Mouse (Mus musculus) right cerebral cortex, postnatal 14 days (tissue): ENCODE data around the gene Zfp692.
"Not testable (repeated sequence)": the region's sequence is repeated elsewhere in the genome, so short reads cannot be mapped to it uniquely, and the experiment has no call there.

Experiments used
- DNase-seq: peaks from one replicate; pipeline ENCODE4 v3.0.0; 2022

The Zfp692 gene

GRCm38 (mm10) chr11:58306860-58307308, at the start of gene Zfp692:
Gene Zfp692, plus strand, starts transcription at chr11:58307069.
- peak; percentile 97 for DNase-seq

DNA sequence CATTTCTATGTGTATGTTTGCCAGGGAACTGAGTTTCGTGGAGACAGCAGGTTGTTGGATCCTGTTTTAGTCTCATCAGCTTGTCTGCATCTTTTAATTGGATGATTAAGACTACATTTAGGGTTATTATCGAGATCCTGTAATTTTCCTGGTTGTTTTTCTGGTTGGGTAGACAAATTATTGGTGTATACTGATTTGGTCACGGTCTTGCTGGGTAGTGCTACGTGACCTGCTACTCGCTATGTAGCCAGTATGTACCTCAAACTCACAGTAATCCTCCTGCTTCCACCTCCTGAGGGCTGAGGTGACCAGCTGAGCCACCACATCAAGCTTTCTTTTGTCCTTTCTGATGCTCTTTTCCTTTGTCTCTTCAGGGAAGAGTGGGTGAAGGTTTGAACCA, 49.1 kb upstream of the Zfp692 start:
- DNase-seq, result no peak

- DNase-seq, result no peak
Measured at GRCm38 (mm10) chr11:58260156-58260555, 46.7 kb upstream of the Zfp692 start.

- DNase-seq, result no peak
Measured at GRCm38 (mm10) chr11:58261826-58262225, 45.0 kb upstream of the Zfp692 start.

DNA sequence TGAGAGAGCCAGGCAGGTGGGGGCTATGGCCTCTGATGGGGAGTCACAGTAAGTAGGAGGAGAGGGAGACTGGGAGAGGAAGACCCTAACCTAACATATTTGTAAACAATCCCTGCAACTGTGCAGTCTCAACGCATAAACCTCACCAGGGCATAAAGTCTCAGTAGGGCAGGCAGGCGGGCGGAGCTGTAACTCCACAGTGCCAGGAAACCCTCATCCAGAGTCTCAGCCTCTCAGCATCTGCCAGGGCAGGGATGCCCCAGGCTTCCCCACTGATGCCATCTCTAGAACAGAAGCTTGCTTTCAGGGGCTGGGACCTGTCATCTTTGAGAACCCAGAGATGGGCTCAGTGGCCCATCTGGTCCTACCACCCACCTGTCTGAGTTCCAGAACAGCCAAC, 44.5 kb upstream of the Zfp692 start:
- DNase-seq, result no peak

DNA sequence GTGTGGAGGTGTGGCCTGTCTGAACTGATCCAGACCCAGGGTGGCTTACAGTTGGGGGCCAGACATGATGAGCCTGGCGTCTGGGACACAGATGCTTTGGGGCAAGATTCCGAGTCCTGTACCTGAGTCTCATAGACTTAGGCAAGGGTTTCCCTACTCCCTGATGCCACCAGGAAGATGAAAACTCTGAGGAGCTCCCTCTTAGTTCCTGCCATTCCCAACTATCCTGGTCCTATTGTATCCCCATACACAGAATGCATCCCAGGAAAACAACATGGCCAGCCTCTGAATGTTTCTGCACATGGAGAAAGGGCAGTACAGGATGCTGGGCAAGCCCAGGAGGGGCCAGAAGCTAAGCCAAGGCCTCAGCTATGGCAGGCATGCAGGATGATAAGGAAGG, 43.4 kb upstream of the Zfp692 start:
- no peak for DNase-seq

GRCm38 (mm10) chr11:58264546-58264945, 42.3 kb upstream of the Zfp692 start:
- DNase-seq, result no peak

GRCm38 (mm10) chr11:58268285-58268684, 38.6 kb upstream of the Zfp692 start:
- no peak for DNase-seq

DNA sequence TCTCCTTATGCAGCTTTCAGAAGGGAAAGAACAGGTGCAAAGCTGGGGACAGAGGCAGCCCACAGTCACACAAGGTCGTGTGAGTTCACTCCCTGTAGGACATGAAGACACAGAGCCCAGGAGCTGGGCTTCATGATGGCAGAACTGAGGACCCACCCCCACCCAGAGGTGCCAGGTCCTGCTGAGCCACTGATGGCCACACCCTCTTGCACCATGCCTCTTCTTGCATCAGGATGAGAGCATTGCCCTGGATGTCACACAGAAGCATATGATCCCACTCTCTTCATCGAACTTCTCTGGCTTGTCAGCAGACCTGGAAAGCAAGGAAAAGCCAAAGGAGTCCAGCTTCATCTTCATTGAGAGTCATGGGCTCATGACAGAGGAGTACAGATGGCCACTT, 32.3 kb upstream of the Zfp692 start, which contains the start of gene 4930438A08Rik:
TSS of gene 4930438A08Rik (plus strand) at position 228 of the 400 bp plus-strand sequence.
- no peak for DNase-seq

- DNase-seq, result no peak
Measured at GRCm38 (mm10) chr11:58275756-58276155, 31.1 kb upstream of the Zfp692 start.

- DNase-seq, result no peak
Measured at GRCm38 (mm10) chr11:58281970-58282496, 24.8 kb upstream of the Zfp692 start.

- DNase-seq, result no peak
Measured at GRCm38 (mm10) chr11:58282518-58282917, 24.4 kb upstream of the Zfp692 start.

GRCm38 (mm10) chr11:58289992-58290682, 16.7 kb upstream of the Zfp692 start:
- DNase-seq, result no peak

- DNase-seq, result no peak
Measured at GRCm38 (mm10) chr11:58290812-58291211, 16.1 kb upstream of the Zfp692 start.

DNA sequence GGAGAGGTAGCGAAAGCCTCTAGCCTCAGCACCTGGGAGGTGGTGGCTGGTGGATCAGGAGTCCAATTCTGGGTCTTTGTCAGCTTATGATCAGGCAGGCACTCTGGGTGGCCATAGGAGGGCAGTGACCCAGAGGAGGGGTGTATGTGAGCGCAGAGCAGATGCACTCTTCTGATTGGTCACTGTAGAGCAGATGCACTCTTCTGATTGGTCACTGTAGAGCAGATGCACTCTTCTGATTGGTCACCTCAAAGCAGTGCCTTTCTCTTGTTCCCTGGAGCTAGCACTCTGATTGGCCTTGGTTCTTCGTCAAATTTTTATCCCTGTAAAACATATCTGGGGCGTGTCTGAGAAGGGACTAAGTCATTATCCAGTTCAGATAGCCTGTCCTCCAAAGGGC, 14.1 kb upstream of the Zfp692 start:
- no peak for DNase-seq

DNA sequence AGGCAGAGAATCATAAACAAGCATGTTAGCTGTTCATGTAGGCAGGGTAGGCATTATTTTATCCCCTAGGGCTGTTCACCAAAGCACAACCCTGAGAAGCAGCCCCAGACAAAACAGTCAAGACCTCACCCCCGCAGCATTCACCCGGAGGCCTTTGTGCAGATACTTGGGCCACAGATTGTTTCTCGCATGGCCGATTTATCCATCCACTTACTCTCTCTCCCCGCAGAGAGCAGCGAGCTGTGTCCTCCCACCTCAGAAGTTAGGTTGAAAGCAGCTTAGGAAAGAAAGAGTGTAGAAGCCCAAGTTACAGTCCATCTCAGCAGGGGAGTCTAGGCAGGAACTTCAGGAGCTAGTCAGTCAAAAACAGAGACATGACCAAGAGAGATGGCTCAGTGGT, 9.5 kb upstream of the Zfp692 start:
- DNase-seq, result no peak

- DNase-seq, result peak; percentile 60
Measured at GRCm38 (mm10) chr11:58301057-58301456, 5.8 kb upstream of the Zfp692 start.

GRCm38 (mm10) chr11:58301837-58302754, 4.8 kb upstream of the Zfp692 start:
- peak; percentile 90 for DNase-seq

GRCm38 (mm10) chr11:58302774-58303445, 4.0 kb upstream of the Zfp692 start:
- no peak for DNase-seq

GRCm38 (mm10) chr11:58303594-58303993, 3.3 kb upstream of the Zfp692 start:
- no peak for DNase-seq

GRCm38 (mm10) chr11:58305299-58305698, 1.6 kb upstream of the Zfp692 start:
- DNase-seq, result not testable (repeated sequence)

- peak; percentile 50 for DNase-seq
Measured at GRCm38 (mm10) chr11:58307411-58308080, 677 bp downstream of the Zfp692 start.
